Mouse (Mus musculus) bone marrow, adult 2 months (tissue): ENCODE measurements around the gene Ppp4r4.

Source experiments
- CTCF ChIP-seq: fragments of 200-500 bp; IDR thresholded peaks from 2 replicates; pipeline ENCODE4 v1.5.1; 2011; ENCODE audit warnings: low read length, control low read depth; ENCODE audit not compliant: control insufficient read depth, insufficient read depth
- POLR2A ChIP-seq: fragments of 200-500 bp; IDR thresholded peaks from 2 replicates; pipeline ENCODE4 v1.6.1; 2011; ENCODE audit warnings: low read depth, mild to moderate bottlenecking, control low read depth, low read length, borderline replicate concordance; ENCODE audit not compliant: control insufficient read depth

GRCm38 (mm10) chr12:103532020-103532648 lies at the start of gene Ppp4r4:
- TF ChIP-seq CTCF, result no peak
- no peak for TF ChIP-seq POLR2A
